Mouse (Mus musculus): ENCODE results near the gene Milr1.

- no peak for TF ChIP-seq CHD2 (IDR thresholded peaks at IDR 0.05; ENCODE audit: low read depth, low read length)
- no peak for TF ChIP-seq ZNF384 (IDR thresholded peaks at IDR 0.05; ENCODE audit: low read depth, low read length)
- TF ChIP-seq ZC3H11A (IDR thresholded peaks at IDR 0.05; ENCODE audit: borderline replicate concordance, low read depth, low read length), result no peak
- TF ChIP-seq MAFK (IDR thresholded peaks at IDR 0.05; ENCODE audit: insufficient read depth, low read depth, low read length), result no peak
- TF ChIP-seq HCFC1 (IDR thresholded peaks at IDR 0.05; ENCODE audit: borderline replicate concordance, insufficient read depth, low read length), result no peak
Observed at GRCm38 (mm10) chr11:106817808-106818207, 66.8 kb downstream of the Milr1 start.

Data from ES-E14 (cell line).